Mouse (Mus musculus) bone marrow, adult 2 months (tissue): ENCODE data around the gene Camta1.

Experiments
- CTCF ChIP-seq: fragments of 200-500 bp; IDR thresholded peaks from 2 replicates; pipeline ENCODE4 v1.5.1; 2011; ENCODE audit warnings: low read length, control low read depth; ENCODE audit not compliant: control insufficient read depth, insufficient read depth
- POLR2A ChIP-seq: fragments of 200-500 bp; IDR thresholded peaks from 2 replicates; pipeline ENCODE4 v1.6.1; 2011; ENCODE audit warnings: low read depth, mild to moderate bottlenecking, control low read depth, low read length, borderline replicate concordance; ENCODE audit not compliant: control insufficient read depth

DNA sequence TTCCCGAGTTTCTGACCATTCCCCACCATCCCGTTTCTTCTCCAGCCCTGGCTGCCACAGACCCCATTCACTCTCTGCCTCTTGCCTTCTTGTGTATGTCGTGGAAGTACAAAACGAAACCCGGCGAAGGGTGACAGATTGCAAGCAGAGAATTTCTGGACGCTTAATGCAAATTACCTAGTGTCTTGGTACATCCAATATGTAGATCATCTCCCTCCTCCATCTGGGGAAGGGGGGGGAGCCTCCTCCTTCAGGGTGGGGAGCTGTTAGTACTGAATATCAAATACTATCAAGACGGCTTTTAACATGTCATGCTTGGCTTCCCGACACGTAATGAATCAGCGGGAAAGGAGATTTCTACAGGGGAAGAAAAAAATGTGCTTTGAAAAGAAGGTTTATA is 710.8 kb downstream of the Camta1 start:
- no peak for TF ChIP-seq CTCF
- no peak for TF ChIP-seq POLR2A
